Mouse (Mus musculus) G1E-ER4 (cell line): ENCODE results near the gene Atg5. TPM values are rescaled to one million over a fixed set of nuclear protein-coding genes. Genes with fewer than 3 reads are reported as not detected.

Experiments
- GATA1 ChIP-seq: IDR thresholded peaks from one replicate; pipeline ENCODE4 v1.8.0; 2012; ENCODE audit warnings: low read length, inconsistent platforms
- polyA plus RNA-seq: library from polyadenylated mRNA; stranded (reverse); fragments of >175 nt; gene quantifications from 2 replicates; pipeline ENCODE4 v1.2.3, GENCODE M21; 2012

The Atg5 gene
- polyA plus RNA-seq, 1 experiment = 5.0 TPM

- TF ChIP-seq GATA1 = no peak
These were observed 132.0 kb downstream of the Atg5 start for GRCm38 (mm10) chr10:44400119-44400518.

- no peak for TF ChIP-seq GATA1
These were observed 132.4 kb downstream of the Atg5 start for GRCm38 (mm10) chr10:44400602-44401001.

- TF ChIP-seq GATA1 = no peak
These were observed 133.4 kb downstream of the Atg5 start for GRCm38 (mm10) chr10:44401600-44401999.

GRCm38 (mm10) chr10:44403415-44403814, 135.3 kb downstream of the Atg5 start:
- no peak for TF ChIP-seq GATA1

- no peak for TF ChIP-seq GATA1
These were observed 140.9 kb downstream of the Atg5 start for GRCm38 (mm10) chr10:44409054-44409453.

- TF ChIP-seq GATA1 = no peak
These were observed 141.8 kb downstream of the Atg5 start for GRCm38 (mm10) chr10:44409958-44410357.

Other genes starting within 250 kb of the Atg5 start
- gene Crybg1, start 119.5 kb upstream of the Atg5 start, polyA plus RNA-seq = 1.0 TPM in 2 replicates